Mouse (Mus musculus): ENCODE results near the gene Anln. TPM values are rescaled to one million over a fixed set of nuclear protein-coding genes. Genes with fewer than 3 reads are reported as not detected.
A peak's percentile ranks its signal among the peaks of the same experiment; 100 is the strongest.

Gene Anln
- polyA plus RNA-seq, 2 experiments = 20.1 to 27.0 TPM

DNA sequence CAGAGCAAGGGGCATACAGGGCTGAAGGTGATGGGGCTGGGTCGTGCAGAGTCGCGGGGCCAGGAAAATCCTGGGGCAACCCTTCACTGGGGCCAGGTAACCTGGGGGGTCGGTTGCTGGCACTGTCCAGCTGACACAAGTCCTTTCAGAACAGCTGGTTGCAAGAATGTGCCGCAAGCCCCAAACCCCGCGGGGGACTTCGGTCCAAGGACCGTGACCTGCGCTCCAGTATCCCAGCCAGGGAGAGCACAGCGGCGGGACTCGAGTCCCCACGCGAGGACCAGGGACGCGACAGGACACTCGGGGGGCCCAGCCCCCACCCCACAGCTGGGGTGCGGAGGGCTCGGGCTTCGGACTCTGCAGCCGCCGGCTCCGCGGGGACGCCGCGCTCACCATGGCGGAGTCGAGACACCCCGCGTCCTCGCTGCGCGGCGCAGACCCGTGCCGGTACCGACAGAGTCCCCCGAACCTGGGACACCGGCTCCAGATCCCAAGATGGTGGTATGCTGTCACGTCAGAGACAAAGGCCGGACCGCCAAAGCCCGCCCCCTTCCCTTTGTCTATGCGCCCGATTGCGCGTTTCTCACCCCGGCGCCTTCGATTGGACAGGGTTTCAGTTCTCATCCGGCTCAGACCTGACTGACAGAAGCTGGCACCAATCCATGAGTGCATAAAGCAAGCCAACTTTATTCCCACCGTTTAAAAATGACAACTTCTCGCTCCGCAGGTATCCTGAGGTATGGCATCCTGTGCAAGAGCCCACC is 81.7 kb downstream of the Anln start, which contains the start of gene Zfp810:
Zfp810 (minus strand) TSS at position 493 of the 764 bp plus-strand sequence.
- DNase-seq (ENCODE audit: low read depth in 3 of 3, low spot score in 3 of 3) (peak; percentile 82 to 88 (median 87)), ATAC-seq (ENCODE audit: insufficient read depth) (peak; percentile 97)
- TF ChIP-seq CTCF (IDR thresholded peaks at IDR 0.05; ENCODE audit: low read depth) (no peak), EP300 (IDR thresholded peaks at IDR 0.05; ENCODE audit: low read depth) (no peak)
- under 1% methylated on average over 56 of the region's 56 CpGs for WGBS (ENCODE audit: insufficient replicate concordance)
- Histone ChIP-seq H3K27me3 (ENCODE audit: control insufficient read depth, insufficient read depth, low read length) (no peaks in the 10 kb centered on the region), H3K9me3 (ENCODE audit: control insufficient read depth, low read length) (no peaks in the 10 kb centered on the region), H3K4me3 (ENCODE audit: insufficient read depth in 1 of 2, low read depth in 2 of 2, low read length in 2 of 2) (peak within 1 kb of the TSS; percentile 69 to 81), H3K9ac (replicated peaks) (peak within 1 kb of the TSS; percentile 74), H3K4me2 (ENCODE audit: low read depth) (peak within 1 kb of the TSS; percentile 85), H3K36me3 (replicated peaks; ENCODE audit: control insufficient read depth, insufficient read depth, low read depth) (no peaks in the 10 kb centered on the region), H3K27ac (no peak within 1 kb of the TSS), H3K4me1 (replicated peaks; ENCODE audit: control insufficient read depth in 2 of 2, insufficient read depth in 2 of 2, low read length in 1 of 2) (0 out of 4 replicates have a peak, but pooled peaks cover 0 to 3% of the 10 kb centered on the region in 2 experiments)

DNA sequence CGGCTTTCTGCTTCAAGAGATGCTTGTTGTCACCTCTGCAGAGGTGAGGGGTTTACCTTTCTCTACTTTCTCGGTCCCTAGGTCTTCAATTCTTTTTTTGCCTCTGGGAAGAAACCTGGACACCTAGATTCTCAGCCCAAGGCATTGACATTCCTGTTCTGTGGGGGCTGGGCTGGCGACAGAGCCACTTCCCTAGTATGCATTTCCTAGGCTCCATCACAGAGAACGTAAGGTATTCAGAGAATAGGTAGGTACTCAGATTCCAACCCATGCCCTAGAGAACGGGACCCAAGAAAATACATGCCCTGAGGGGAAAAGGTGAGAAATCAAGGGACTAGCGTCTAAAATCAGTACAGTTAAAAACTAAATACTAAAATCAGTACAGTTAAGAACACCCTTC is 82.3 kb downstream of the Anln start:
- Histone ChIP-seq H3K4me3 (ENCODE audit: insufficient read depth in 1 of 2, low read depth in 2 of 2, low read length in 2 of 2) (peak overlapping the region; percentile 69 to 81), H3K4me2 (ENCODE audit: low read depth) (peak overlapping the region; percentile 85), H3K9me3 (ENCODE audit: control insufficient read depth, low read length) (no peaks in the 10 kb centered on the region), H3K27me3 (ENCODE audit: control insufficient read depth, insufficient read depth, low read length) (no peaks in the 10 kb centered on the region), H3K27ac (no peak overlapping the region), H3K9ac (replicated peaks) (peak overlapping the region; percentile 74), H3K4me1 (replicated peaks; ENCODE audit: control insufficient read depth in 2 of 2, insufficient read depth in 2 of 2, low read length in 1 of 2) (0 out of 4 replicates have a peak, but pooled peaks cover 0 to 3% of the 10 kb centered on the region in 2 experiments), H3K36me3 (replicated peaks; ENCODE audit: control insufficient read depth, insufficient read depth, low read depth) (no peaks in the 10 kb centered on the region)
- ATAC-seq (ENCODE audit: insufficient read depth) (no peak), DNase-seq (ENCODE audit: low read depth in 3 of 3, low spot score in 3 of 3) (no peak)
- WGBS (ENCODE audit: insufficient replicate concordance) = 23% methylated on average over 6 of the region's 6 CpGs
- TF ChIP-seq CTCF (IDR thresholded peaks at IDR 0.05; ENCODE audit: low read depth) (no peak), EP300 (IDR thresholded peaks at IDR 0.05; ENCODE audit: low read depth) (no peak)

DNA sequence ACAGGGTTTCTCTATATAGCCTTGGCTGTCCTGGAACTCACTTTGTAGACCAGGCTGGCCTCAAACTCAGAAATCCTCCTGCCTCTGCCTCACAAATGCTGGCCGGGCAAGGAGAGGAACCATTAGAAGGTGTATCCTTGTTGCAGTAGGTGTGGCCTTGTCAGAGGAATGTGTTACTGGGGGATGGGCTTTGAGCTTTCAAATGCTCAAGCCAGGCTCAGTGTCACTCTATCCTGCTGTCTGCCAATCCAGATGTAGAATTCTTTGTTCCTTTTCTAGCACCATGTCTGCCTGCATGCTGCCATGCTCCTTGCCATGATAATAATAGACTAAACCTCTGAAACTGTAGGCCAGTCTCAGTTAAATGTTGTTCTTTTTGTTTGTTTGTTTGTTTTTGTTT is 86.8 kb downstream of the Anln start:
- no peak overlapping the region for H3K27ac ChIP-seq
- DNase-seq (ENCODE audit: low read depth in 3 of 3, low spot score in 3 of 3) = no peak
- peaks cover 3% of the 10 kb centered on the region for H3K36me3 ChIP-seq (replicated peaks; ENCODE audit: control insufficient read depth, insufficient read depth, low read depth)
- whole genome bisulfite sequencing (ENCODE audit: insufficient replicate concordance) = 74% methylated on average over 1 of the region's 1 CpGs
- no peaks in the 10 kb centered on the region for H3K9me3 ChIP-seq (ENCODE audit: control insufficient read depth, low read length)
- H3K4me3 ChIP-seq (ENCODE audit: insufficient read depth in 1 of 2, low read depth in 2 of 2, low read length in 2 of 2) = no peak overlapping the region
- no peaks in the 10 kb centered on the region for H3K27me3 ChIP-seq (ENCODE audit: control insufficient read depth, insufficient read depth, low read length)
- no peak for ATAC-seq (ENCODE audit: insufficient read depth)
- H3K4me1 ChIP-seq (replicated peaks; ENCODE audit: control insufficient read depth in 2 of 2, insufficient read depth in 2 of 2, low read length in 1 of 2) = 0 out of 4 replicates have a peak, but pooled peaks cover 0 to 3% of the 10 kb centered on the region in 2 experiments
- no peak overlapping the region for H3K9ac ChIP-seq (replicated peaks)
- no peak overlapping the region for H3K4me2 ChIP-seq (ENCODE audit: low read depth)
- no peak for TF ChIP-seq EP300 (IDR thresholded peaks at IDR 0.05; ENCODE audit: low read depth)
- no peak for TF ChIP-seq CTCF (IDR thresholded peaks at IDR 0.05; ENCODE audit: low read depth)

Other genes with a start within 250 kb of the Anln start
- 17.5 and 26.4 TPM in 2 replicates for gene Pigyl, start 232.3 kb downstream of the Anln start, polyA plus RNA-seq (2012; rRNA removed)
- 41.5 and 42.1 TPM in 2 replicates for gene Pigyl, start 232.3 kb downstream of the Anln start, polyA plus RNA-seq (2014; fragmentation: Nextera tagmentation; extraction: Ambion mirVana)
- gene Zfp872, start 201.1 kb downstream of the Anln start, polyA plus RNA-seq (2012; rRNA removed) = not detected in 2 replicates
- gene Zfp872, start 201.1 kb downstream of the Anln start, polyA plus RNA-seq (2014; fragmentation: Nextera tagmentation; extraction: Ambion mirVana) = not detected in 2 replicates
- 2.8 and 4.7 TPM in 2 replicates for gene Zfp809, start 163.5 kb downstream of the Anln start, polyA plus RNA-seq (2012; rRNA removed)
- 6.0 and 6.5 TPM in 2 replicates for gene Zfp809, start 163.5 kb downstream of the Anln start, polyA plus RNA-seq (2014; fragmentation: Nextera tagmentation; extraction: Ambion mirVana)
- 0.35 and 0.63 TPM in 2 replicates for gene Zfp599, start 129.3 kb downstream of the Anln start, polyA plus RNA-seq (2012; rRNA removed)
- gene Zfp599, start 129.3 kb downstream of the Anln start, polyA plus RNA-seq (2014; fragmentation: Nextera tagmentation; extraction: Ambion mirVana) = 1.5 and 1.9 TPM in 2 replicates
- gene Zfp810, start 81.5 kb downstream of the Anln start, polyA plus RNA-seq (2012; rRNA removed) = 1.5 and 2.2 TPM in 2 replicates
- 1.9 and 2.0 TPM in 2 replicates for gene Zfp810, start 81.5 kb downstream of the Anln start, polyA plus RNA-seq (2014; fragmentation: Nextera tagmentation; extraction: Ambion mirVana)
- 0.89 and 1.1 TPM in 2 replicates for gene 9530077C05Rik, start 22.3 kb upstream of the Anln start, polyA plus RNA-seq (2012; rRNA removed)
- 1.5 and 1.8 TPM in 2 replicates for gene 9530077C05Rik, start 22.3 kb upstream of the Anln start, polyA plus RNA-seq (2014; fragmentation: Nextera tagmentation; extraction: Ambion mirVana)
- gene Gm17545, start 65.1 kb upstream of the Anln start, polyA plus RNA-seq (2012; rRNA removed) = not detected in 2 replicates
- gene Gm17545, start 65.1 kb upstream of the Anln start, polyA plus RNA-seq (2014; fragmentation: Nextera tagmentation; extraction: Ambion mirVana) = not detected in 2 replicates
- 15.8 and 32.5 TPM in 2 replicates for gene Rp9, start 80.6 kb upstream of the Anln start, polyA plus RNA-seq (2012; rRNA removed)
- 34.1 and 37.2 TPM in 2 replicates for gene Rp9, start 80.6 kb upstream of the Anln start, polyA plus RNA-seq (2014; fragmentation: Nextera tagmentation; extraction: Ambion mirVana)
- 2.2 and 2.6 TPM in 2 replicates for gene Bbs9, start 86.5 kb upstream of the Anln start, polyA plus RNA-seq (2012; rRNA removed)
- 2.3 and 3.0 TPM in 2 replicates for gene Bbs9, start 86.5 kb upstream of the Anln start, polyA plus RNA-seq (2014; fragmentation: Nextera tagmentation; extraction: Ambion mirVana)

Measured in liver, embryonic 14.5 days (tissue).